Mouse (Mus musculus): ENCODE measurements around the gene Robo3.

DNA sequence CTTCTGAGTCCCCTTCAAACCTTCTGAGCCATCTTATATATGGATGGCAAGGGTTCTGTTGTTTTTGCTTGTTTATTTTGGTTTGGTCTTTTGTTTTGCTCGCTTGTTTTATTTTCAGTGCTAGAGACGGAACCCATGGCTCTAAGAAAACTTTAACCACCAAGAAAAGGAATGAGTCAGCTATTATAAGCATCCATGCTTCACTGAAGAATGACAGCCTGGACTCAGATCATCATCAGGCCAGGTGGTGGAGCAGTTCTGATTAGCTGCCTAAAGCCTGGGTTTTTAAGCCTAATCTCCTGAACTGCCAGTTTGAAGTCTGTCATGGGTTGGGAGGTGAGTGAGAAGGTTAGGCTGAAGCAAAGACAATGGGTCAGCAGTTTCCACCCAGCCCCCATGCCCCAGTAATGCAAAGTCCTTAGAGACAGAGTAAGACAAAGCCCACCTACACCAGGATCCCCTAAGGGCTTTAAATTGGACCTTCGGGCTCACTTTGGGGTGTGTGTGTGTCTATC lies 40.6 kb upstream of the Robo3 start:
- TF ChIP-seq EP300 (IDR thresholded peaks at IDR 0.05; ENCODE audit: insufficient read depth, low read depth, low read length): no peak
- no peak for TF ChIP-seq CTCF (IDR thresholded peaks at IDR 0.05)
- TF ChIP-seq POLR2A (IDR thresholded peaks at IDR 0.05; ENCODE audit: insufficient read depth, low read depth, low read length): no peak

Data from heart, adult 2 months (tissue).